Mouse (Mus musculus) cerebellum, postnatal 10 days (tissue): ENCODE data around the gene Zbtb12.
A peak's percentile ranks its signal among the peaks of the same experiment; 100 is the strongest.

ENCODE experiments used
- DNase-seq, 2 experiments: peaks; one replicate each; pipeline ENCODE4 v3.0.0; 2021; ENCODE audit warnings: mixed read lengths in 2 of 2

Zbtb12 gene

DNA sequence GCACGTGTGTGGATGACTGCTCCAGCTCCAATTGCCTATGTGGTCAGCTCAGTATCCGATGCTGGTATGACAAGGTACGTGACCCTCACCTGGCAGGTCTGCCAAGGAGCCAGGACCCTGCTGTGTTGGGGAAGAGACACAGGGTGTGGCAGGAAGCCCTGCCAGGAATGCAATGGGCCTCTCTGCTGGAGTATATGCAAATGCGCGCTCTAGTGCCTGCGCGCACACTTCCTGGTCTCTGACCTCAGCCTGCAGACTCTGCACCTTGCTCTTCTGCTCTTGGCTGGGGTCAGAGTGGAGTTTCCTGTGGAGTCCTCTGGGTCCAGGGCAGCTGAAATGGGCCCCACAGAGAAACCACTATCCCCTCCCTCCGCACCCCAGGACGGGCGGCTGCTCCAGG, 31.7 kb downstream of the Zbtb12 start:
- no peak for DNase-seq

GRCm38 (mm10) chr17:34911945-34912351, 32.7 kb downstream of the Zbtb12 start:
- DNase-seq, result peak; percentile 79 to 87

GRCm38 (mm10) chr17:34913930-34914665, 34.8 kb downstream of the Zbtb12 start, which contains the start of gene Slc44a4:
Gene Slc44a4, plus strand, starts transcription at chr17:34914466.
- no peak for DNase-seq

GRCm38 (mm10) chr17:34915410-34915831, 36.1 kb downstream of the Zbtb12 start:
- DNase-seq, result no peak

DNA sequence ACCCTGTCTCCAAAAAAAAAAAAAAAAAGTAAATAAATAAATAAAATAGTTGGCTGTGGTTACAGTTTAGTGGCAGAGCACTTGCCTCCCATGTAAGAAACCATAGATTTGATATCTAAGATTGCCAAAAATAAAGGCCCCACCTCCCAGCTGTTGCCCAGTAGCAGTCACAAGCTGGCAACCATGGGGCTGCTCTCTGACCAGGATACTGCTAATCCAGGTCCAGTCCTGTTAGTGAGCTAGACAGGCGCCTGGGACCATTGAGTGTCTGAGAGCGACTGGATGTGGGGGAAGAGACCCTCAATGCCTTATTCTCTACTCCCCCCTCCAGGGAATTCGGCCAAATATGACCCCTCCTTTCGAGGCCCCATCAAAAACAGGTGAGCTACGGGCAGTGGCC, 37.0 kb downstream of the Zbtb12 start:
- DNase-seq, result no peak

DNA sequence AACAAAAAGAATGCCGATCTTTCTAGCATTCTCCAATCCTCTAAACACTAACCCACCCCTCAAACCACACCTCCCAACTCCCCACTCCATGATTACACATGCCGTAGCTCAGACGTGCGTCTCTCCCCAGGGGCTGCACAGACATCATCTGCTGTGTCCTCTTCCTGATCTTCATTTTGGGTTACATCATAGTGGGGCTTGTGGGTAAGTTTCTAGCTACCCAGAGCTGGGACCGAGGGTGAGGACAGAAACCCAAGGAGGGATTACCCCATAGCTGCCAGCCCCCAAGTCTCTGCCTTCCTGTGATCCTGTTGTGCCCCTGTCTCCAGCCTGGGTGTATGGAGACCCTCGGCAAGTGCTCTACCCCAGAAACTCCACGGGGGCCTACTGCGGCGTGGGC, 37.9 kb downstream of the Zbtb12 start:
- no peak for DNase-seq

DNA sequence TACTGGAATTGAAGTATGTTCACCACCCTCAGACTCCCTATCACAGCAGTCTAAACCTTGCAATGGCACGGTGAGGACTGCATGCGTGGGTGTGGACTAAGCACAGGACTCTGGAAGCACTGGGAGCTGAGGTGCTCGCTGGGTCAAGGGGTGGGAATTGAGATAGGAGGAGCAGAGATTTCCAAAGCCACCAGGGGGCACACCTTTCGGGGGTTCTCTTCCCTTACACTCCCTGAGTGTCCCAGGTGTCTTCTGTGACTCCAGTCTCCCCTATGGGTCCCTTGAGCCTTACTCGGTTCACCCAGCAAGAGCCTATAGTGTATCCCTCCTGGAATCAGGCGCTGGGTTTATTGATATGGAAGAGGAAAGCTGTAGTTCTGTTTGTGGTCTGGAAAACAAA, 43.7 kb downstream of the Zbtb12 start:
- no peak for DNase-seq

DNA sequence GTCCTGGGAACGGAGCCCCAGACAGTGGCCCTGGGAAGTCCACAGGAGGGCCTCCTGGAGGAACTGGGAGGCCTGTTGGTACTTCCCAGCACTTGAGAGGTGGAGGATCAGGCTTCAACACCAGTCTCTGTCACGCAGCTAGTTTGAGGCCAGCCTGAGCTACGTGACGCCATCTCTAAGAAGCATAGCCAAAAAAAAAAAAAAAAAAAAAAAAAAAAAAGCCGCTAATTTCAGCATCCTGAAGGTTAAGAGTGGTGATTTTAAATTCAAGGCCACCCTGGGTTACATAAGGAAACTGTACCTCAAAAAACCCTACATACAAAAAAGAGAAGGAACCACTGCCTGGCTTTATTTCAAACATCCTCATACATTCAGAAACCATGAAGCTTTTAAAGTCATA, 45.0 kb downstream of the Zbtb12 start:
- DNase-seq, result no peak

DNA sequence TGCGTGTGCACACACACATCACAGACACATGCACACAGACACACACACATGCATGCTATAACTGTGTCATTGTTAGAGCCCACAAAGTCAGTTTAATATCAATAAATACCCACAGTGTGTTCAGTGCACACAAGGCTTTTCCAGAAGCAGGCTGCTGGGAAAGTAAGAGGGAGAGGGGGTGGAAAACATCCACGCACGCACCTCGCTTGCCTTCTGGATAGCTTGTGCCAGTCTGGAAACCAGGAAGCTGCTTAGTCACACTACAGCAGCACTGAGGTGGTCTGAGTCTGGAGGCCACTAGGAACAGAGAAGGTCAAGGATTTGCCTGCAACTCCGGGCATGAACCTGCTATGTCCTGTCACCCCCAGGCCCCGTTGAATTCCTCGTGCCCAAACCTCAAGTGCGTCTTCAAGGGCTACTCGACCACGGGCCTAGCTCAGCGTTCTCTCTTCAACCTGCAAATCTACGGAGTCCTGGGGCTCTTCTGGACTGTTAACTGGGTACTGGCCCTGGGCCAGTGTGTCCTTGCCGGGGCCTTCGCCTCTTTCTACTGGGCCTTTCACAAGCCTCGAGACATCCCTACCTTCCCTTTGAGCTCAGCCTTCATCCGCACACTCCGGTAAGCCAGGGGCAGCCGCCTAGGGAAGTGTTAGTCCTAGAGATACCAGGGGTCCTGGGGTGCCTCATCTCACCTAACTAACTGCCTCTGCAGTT, 48.2 kb downstream of the Zbtb12 start:
- no peak for DNase-seq

DNA sequence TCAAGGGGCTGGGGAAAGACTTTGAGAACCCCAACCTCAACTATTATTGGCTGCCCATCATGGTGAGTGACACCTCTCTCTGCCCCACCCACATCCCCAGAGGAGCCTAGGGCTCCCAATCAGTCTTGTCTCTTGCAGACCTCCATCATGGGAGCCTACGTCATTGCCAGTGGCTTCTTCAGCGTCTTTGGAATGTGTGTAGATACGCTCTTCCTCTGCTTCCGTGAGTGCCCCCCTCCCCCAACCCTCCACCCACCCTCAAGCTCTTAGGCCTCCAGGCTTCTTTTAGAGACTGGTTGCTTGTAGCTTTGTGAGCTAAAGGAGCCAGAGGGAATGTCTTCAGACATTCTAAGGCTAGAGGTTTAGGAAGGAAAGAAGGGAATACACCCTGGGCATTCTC, 49.6 kb downstream of the Zbtb12 start:
- DNase-seq, result no peak

DNA sequence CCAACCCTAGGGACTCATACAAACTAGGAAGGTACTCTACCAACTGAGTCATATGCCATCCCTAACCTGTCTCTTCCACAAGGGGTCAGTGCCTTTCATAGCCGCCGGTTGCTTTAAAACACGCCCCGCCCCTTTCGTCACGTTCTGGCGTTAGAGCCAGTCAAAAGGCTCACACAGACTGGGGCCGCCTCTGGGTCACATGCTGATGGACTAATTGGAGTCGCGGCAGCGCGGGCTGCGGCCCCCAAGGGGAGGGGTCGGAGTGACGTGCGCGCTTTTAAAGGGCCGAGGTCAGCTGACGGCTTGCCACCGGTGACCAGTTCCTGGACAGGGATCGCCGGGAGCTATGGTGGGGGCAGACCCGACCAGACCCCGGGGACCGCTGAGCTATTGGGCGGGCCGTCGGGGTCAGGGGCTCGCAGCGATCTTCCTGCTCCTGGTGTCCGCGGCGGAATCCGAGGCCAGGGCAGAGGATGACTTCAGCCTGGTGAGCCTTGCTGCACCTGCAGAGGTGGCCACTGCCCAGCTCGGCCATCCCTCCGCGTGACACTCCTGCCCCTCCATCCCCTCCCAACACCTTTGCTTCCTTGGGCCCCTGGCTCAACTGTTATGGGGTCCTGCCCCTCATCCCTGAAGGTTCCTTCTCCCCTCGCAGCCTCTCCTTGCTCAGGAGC, 51.9 kb downstream of the Zbtb12 start, which contains the start of gene Neu1:
Gene Neu1, plus strand, starts transcription at position 193 of the 674 bp plus-strand sequence.
- peak; percentile 100 for DNase-seq

DNA sequence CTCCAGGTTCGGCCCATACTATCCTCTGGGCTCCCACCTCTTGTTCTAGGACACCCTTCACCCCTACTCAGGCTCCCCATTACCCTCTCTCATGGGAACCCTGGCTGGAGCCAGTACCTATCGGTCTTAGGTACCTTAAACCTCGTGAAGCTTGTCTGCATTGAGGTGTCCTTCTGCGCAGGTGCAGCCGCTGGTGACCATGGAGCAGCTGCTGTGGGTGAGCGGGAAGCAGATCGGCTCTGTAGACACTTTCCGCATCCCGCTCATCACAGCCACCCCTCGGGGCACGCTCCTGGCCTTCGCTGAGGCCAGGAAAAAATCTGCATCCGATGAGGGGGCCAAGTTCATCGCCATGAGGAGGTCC, 52.4 kb downstream of the Zbtb12 start:
- peak; percentile 60 to 62 for DNase-seq

DNA sequence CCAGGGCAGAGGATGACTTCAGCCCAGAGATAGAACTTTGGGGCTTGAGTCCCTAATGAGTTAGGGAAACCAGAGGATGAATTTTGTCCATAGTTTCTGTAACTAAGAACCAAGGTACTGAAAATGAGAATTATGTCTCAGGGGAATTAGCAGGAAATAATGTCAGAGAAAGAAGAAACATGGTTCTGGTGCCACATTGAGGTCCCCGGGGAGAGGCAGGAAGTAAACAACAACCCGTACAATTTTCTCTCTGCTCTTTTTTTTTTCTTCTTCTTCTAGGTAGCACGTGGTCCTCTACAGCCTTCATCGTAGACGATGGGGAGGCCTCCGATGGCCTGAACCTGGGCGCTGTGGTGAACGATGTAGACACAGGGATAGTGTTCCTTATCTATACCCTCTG, 53.0 kb downstream of the Zbtb12 start:
- no peak for DNase-seq

GRCm38 (mm10) chr17:34934031-34934430, 54.7 kb downstream of the Zbtb12 start:
- no peak for DNase-seq

- DNase-seq, result no peak
These were observed 55.5 kb downstream of the Zbtb12 start for GRCm38 (mm10) chr17:34934830-34935229.

DNA sequence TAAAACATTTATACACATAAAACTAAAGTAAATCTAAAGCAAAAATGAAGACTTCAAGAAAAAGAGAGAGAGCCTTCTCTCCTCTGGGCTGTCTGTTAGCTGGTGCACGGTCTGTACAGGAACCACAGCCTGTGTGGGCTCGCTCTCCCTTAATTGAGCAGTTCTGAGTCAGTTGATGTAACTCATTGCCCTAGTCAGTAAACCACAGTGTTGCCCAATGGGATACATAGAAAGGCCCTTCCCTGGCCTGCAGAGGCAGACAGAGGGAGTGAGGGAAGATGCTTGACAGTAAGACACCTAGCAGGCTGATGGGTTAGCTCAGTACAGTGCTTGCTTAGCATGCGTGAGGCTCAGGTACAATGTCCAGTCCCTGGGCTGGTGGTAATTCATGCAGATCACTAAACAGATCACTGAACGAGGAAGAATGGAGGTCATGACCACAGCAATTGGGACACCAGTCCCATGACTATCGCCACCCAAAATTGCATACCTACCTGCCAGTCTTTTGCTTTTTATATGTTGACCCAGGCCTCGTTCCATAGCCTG, 58.8 kb downstream of the Zbtb12 start:
- DNase-seq, result no peak

DNA sequence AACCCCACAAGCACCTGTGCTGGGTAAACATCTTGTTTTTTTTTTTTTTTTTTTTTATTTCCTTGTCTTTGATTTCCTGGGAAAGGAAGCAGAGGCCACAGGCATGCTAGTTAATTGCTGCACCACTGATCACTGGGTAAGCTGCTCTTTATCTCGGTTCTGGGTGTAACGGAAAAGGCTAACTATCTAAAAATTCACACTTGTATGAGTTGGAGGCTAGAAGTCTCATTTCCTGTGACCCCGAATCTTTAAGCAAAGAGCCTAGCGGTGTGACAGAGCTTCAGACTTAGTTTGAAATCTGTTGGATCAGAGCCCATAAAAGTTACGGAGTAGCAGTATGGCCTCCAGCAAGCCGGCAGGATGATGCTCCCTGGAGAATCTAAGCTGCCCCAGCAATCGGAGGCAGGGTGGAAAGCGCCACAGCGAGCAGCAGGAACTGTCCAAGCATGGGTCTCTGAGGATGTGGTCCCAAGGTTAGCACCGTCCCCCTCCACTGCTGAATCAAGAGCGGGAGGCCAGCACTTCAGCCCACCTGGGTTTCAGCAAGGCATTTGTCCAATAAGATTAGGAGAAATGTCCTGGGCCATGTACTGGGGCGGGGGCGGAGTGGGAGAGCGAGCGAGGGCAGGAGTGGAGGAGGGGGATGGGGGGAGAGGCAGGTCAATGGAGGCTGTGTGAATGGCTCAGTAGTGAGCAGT, 62.2 kb downstream of the Zbtb12 start:
- DNase-seq, result no peak

DNA sequence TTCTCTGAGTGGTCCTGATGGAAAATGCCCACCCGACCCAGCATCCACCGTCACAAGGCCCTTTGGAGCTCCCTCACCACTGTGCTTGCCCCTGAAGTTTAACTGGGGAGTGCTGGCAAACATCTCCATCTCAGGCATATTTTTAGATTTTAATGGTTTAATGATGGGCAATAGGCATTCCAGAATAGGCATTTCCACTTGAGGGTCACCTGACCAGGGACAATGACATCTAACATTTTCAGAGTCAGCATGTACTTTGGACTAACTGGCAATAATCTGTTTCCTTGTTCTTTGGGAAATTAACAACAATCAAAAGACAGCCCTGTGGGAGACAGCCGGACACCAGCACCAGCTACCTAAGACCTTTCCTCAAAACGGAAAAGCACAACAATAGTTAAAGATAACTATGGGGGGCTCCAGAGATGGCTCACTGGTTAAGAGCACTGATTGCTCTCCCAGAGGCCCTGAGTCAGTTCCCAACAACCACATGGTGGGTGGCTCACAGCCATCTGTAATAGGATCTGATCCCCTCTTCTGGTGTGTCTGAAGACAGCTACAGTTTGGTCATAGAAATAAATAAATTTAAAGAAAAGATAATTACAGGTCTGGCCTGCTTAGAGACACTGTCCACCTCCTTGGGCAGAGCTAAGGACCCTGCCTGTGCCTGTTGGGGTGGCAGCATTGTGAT, 64.0 kb downstream of the Zbtb12 start:
- no peak for DNase-seq

GRCm38 (mm10) chr17:34944362-34944761, 65.1 kb downstream of the Zbtb12 start:
- no peak for DNase-seq
